Mouse (Mus musculus): ENCODE results near the gene D330020A13Rik.
"Not testable (repeated sequence)": the region's sequence is repeated elsewhere in the genome, so short reads cannot be mapped to it uniquely, and the experiment has no call there.

D330020A13Rik gene

GRCm38 (mm10) chr6:120296589-120296988 lies 2.4 kb downstream of the D330020A13Rik start:
- DNase-seq (ENCODE audit: low spot score), result not testable (repeated sequence)

GRCm38 (mm10) chr6:120301137-120301536 lies 7.0 kb downstream of the D330020A13Rik start:
- peak; percentile 59 for DNase-seq (ENCODE audit: low spot score)

- DNase-seq (ENCODE audit: low spot score), result no peak
These were observed 8.7 kb downstream of the D330020A13Rik start for GRCm38 (mm10) chr6:120302755-120303316.

GRCm38 (mm10) chr6:120306859-120307594 lies 12.9 kb downstream of the D330020A13Rik start:
- no peak for DNase-seq (ENCODE audit: low spot score)

GRCm38 (mm10) chr6:120309338-120309737 lies 15.2 kb downstream of the D330020A13Rik start:
- no peak for DNase-seq (ENCODE audit: low spot score)

GRCm38 (mm10) chr6:120309787-120310186 lies 15.6 kb downstream of the D330020A13Rik start:
- no peak for DNase-seq (ENCODE audit: low spot score)

- no peak for DNase-seq (ENCODE audit: low spot score)
These were observed 18.3 kb downstream of the D330020A13Rik start for GRCm38 (mm10) chr6:120312443-120312842.

GRCm38 (mm10) chr6:120318303-120318940 lies 24.3 kb downstream of the D330020A13Rik start:
- DNase-seq (ENCODE audit: low spot score), result no peak

- DNase-seq (ENCODE audit: low spot score), result no peak
These were observed 25.0 kb downstream of the D330020A13Rik start for GRCm38 (mm10) chr6:120319129-120319528.

GRCm38 (mm10) chr6:120320369-120320768 lies 26.2 kb downstream of the D330020A13Rik start:
- no peak for DNase-seq (ENCODE audit: low spot score)

GRCm38 (mm10) chr6:120324295-120324927 lies 30.2 kb downstream of the D330020A13Rik start:
- DNase-seq (ENCODE audit: low spot score), result peak; percentile 83

- no peak for DNase-seq (ENCODE audit: low spot score)
These were observed 38.2 kb downstream of the D330020A13Rik start for GRCm38 (mm10) chr6:120332351-120332750.

GRCm38 (mm10) chr6:120343992-120344391 lies 49.8 kb downstream of the D330020A13Rik start:
- no peak for DNase-seq (ENCODE audit: low spot score)
